Comparison of ENCODE assay signal across 18 mouse cellular contexts in the genomic region with DNA sequence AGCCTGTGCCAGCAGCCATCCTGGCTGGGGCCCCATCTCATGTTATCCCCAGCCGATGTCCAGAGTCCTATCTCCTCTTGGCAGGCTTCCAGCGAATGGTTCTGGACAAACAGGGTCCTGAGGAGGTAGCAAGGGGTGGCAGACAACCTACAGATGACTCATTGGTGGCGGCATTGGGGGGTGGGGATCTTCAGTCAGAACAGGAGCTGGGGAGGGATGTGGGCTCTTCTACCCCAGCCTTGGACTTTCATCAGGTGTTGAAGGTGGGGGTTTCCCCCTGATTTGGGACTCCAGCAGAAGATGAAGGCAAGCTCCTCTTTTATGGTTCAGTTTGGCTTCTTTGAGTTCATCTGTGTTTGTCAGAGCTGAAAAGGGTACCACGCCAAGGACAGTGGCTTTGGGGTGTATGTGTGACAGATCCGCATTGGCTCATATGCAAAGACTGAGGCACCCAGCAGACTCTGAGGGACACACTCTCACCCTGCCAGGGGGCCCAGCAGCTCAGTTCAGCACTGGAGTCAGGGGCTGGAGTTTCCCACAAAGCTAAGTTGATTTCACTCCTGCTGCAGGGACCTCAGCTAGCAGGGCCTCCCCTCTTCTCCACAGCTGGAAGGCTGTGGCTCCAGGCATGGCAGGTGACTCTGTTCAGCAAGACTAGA. TPM values are rescaled to one million over a fixed set of nuclear protein-coding genes. Genes with fewer than 3 reads are reported as not detected.
DNase-seq lines count a peak whose midpoint lies in the region; ATAC-seq lines count a peak whose summit lies in the region.
"Had no signal": no experiment of that assay in that cellular context is flagged by ENCODE, and none has a peak within 500 bp of the region (broad histone marks: within the 10 kb centered on the region; RNA-seq: fewer than 3 reads in every experiment).

No protein-coding gene starts in this region.

- H3K4me3 ChIP-seq in hindbrain, embryonic 12.5 days, result no peak overlapping the region
- H3K4me3 ChIP-seq: forebrain, embryonic 15.5 days had no signal

- peak; percentile 64 for DNase-seq in kidney, postnatal 10 days
- DNase-seq in kidney, adult 18-20 months, result no peak
- DNase-seq in B cell, adult 2 months, result peak; percentile 68
- peak; percentile 80 for DNase-seq in T-cell, adult 2 months (ENCODE audit: low spot score)
- DNase-seq in spleen, postnatal 4 days (ENCODE audit: low spot score in 2 of 2), result peak; percentile 37 to 75
- no peak for DNase-seq in left cerebral cortex, adult 8-10 months (ENCODE audit: low spot score in 2 of 2)
- DNase-seq: adrenal gland, postnatal 25 days; cerebellum, adult 18-20 months; heart, adult 18-20 months; right cerebral cortex, postnatal 4 days had no signal

- no peaks in the 10 kb centered on the region for H3K9me3 ChIP-seq in hindbrain, embryonic 12.5 days (replicated peaks)
- H3K9me3 ChIP-seq: forebrain, embryonic 15.5 days had no signal

- no peak overlapping the region for H3K27ac ChIP-seq in hindbrain, embryonic 12.5 days
- H3K27ac ChIP-seq: forebrain, embryonic 15.5 days; liver, embryonic 14.5 days had no signal

- no peak for ATAC-seq in granulocyte monocyte progenitor cell, adult 5-6 weeks (replicated peaks; ENCODE audit: poor library complexity, severe bottlenecking)
- ATAC-seq in hindbrain, embryonic 12.5 days (ENCODE audit: low FRiP score), result no peak
- ATAC-seq: forebrain, embryonic 15.5 days; hindbrain, embryonic 16.5 days had no signal

- H3K36me3 ChIP-seq in hindbrain, embryonic 12.5 days, result no peaks in the 10 kb centered on the region
- H3K36me3 ChIP-seq: forebrain, embryonic 15.5 days had no signal

- peaks cover 46% of the 10 kb centered on the region for H3K27me3 ChIP-seq in hindbrain, embryonic 12.5 days

- no peak overlapping the region for H3K4me2 ChIP-seq in hindbrain, embryonic 12.5 days (replicated peaks)
- H3K4me2 ChIP-seq: forebrain, embryonic 15.5 days had no signal

- no peak overlapping the region for H3K9ac ChIP-seq in hindbrain, embryonic 12.5 days
- H3K9ac ChIP-seq: forebrain, embryonic 15.5 days; liver, embryonic 14.5 days had no signal

- 76% methylated on average over 5 of the region's 5 CpGs for WGBS in hindbrain, embryonic 12.5 days

- H3K4me1 ChIP-seq in hindbrain, embryonic 12.5 days, result peaks cover 15% of the 10 kb centered on the region

RNA-seq across cellular contexts. Expression of a gene that starts 1.9 kb away (rescaled TPM):
- 1 to 10 TPM; 2.4 to 3.3 (median 2.5) TPM for total RNA-seq in left cerebral cortex, adult 8-10 months (2022)
- 22.3 and 33.3 TPM in 2 replicates for total RNA-seq in granulocyte monocyte progenitor cell, adult 5-6 weeks (2014; fragmentation: Nextera tagmentation)
- 50.4 and 51.2 TPM in 2 replicates for total RNA-seq in granulocyte monocyte progenitor cell, adult 5-6 weeks (2017)
- 5.5 and 6.9 TPM in 2 replicates for polyA plus RNA-seq in hindbrain, embryonic 12.5 days (2016; fragmentation: Nextera tagmentation; extraction: Ambion mirVana)

RNA-seq across cellular contexts. Expression of a gene that starts 4.4 kb away (rescaled TPM):
- total RNA-seq in left cerebral cortex, adult 8-10 months (2022), result not detected
- 0.60 TPM in 1 of 2 replicates, not detected in the other for total RNA-seq in granulocyte monocyte progenitor cell, adult 5-6 weeks (2014; fragmentation: Nextera tagmentation)
- 0.04 and 0.21 TPM in 2 replicates for total RNA-seq in granulocyte monocyte progenitor cell, adult 5-6 weeks (2017)
- not detected in 2 replicates for polyA plus RNA-seq in hindbrain, embryonic 12.5 days (2016; fragmentation: Nextera tagmentation; extraction: Ambion mirVana)
- total RNA-seq: adrenal gland, postnatal 25 days; heart, adult 18-20 months; layer of hippocampus, postnatal 10 days; megakaryocyte-erythroid progenitor cell, adult 5-6 weeks had no signal
- polyA plus RNA-seq: forebrain, embryonic 15.5 days; hindbrain, embryonic 16.5 days; liver, embryonic 14.5 days had no signal

RNA-seq across cellular contexts. Expression of a gene that starts 28.9 kb away (rescaled TPM):
- total RNA-seq in left cerebral cortex, adult 8-10 months (2022), result 1 to 10 TPM in 2 of 4 experiments, under 1 TPM in 2; 0.96 to 1.2 (median 1.0) TPM
- total RNA-seq in granulocyte monocyte progenitor cell, adult 5-6 weeks (2014; fragmentation: Nextera tagmentation), result not detected in 2 replicates
- total RNA-seq in granulocyte monocyte progenitor cell, adult 5-6 weeks (2017), result not detected in 2 replicates
- polyA plus RNA-seq in hindbrain, embryonic 12.5 days (2016; fragmentation: Nextera tagmentation; extraction: Ambion mirVana), result 2.4 and 2.6 TPM in 2 replicates
- total RNA-seq: megakaryocyte-erythroid progenitor cell, adult 5-6 weeks; neutrophil, adult 5-6 weeks had no signal

Comparison
In these comparisons a context has a peak if more than half of its experiments do, and no peak if none do; other contexts are left out.
1. DNase-seq: peak in kidney, postnatal 10 days (single experiment), B cell, adult 2 months (2 of 2), T-cell, adult 2 months (single experiment) and spleen, postnatal 4 days (2 of 2); none in kidney, adult 18-20 months (single experiment) and left cerebral cortex, adult 8-10 months (0 of 2).
2. RNA of a gene that starts 1.9 kb away (total RNA-seq): 22.3 to 51.2 TPM in granulocyte monocyte progenitor cell, adult 5-6 weeks; 2.4 to 3.3 TPM in left cerebral cortex, adult 8-10 months; every median in the first group is over 4 times any median in the second.